19 mouse cellular contexts compared by ENCODE assay signal in genomic region chr12:15244966-15245365, GRCm38 (mm10).
"Had no signal": no experiment of that assay in that cellular context is flagged by ENCODE, and none has a peak within 500 bp of the region (broad histone marks: within the 10 kb centered on the region; RNA-seq: fewer than 3 reads in every experiment).

No protein-coding gene starts in this region.

- H3K27me3 ChIP-seq: midbrain, embryonic 12.5 days; neural tube, embryonic 13.5 days; neural tube, embryonic 15.5 days had no signal

- H3K9ac ChIP-seq: lung, embryonic 14.5 days; midbrain, embryonic 12.5 days; neural tube, embryonic 13.5 days; neural tube, embryonic 15.5 days had no signal

- H3K4me3 ChIP-seq: midbrain, embryonic 10.5 days; midbrain, embryonic 12.5 days; myocyte; neural tube, embryonic 13.5 days; neural tube, embryonic 15.5 days had no signal

- H3K4me1 ChIP-seq: midbrain, embryonic 10.5 days; midbrain, embryonic 12.5 days; neural tube, embryonic 13.5 days; neural tube, embryonic 15.5 days had no signal

- H3K4me2 ChIP-seq: lung, embryonic 14.5 days; midbrain, embryonic 12.5 days; neural tube, embryonic 13.5 days; neural tube, embryonic 15.5 days had no signal

- DNase-seq: lung, adult 18-20 months; lung, embryonic 14.5 days; lung, postnatal 10 days; lung, postnatal 4 days; midbrain, embryonic 14.5 days; retina, postnatal 1 day; right cerebral cortex, adult 18-20 months; right cerebral cortex, postnatal 25 days; right cerebral cortex, postnatal 4 days; spleen, adult 18-20 months; thymus, adult 18-20 months; thymus, postnatal 14 days; thymus, postnatal 36 days had no signal

- H3K9me3 ChIP-seq: midbrain, embryonic 10.5 days; midbrain, embryonic 12.5 days; neural tube, embryonic 13.5 days; neural tube, embryonic 15.5 days had no signal

- ATAC-seq: midbrain, embryonic 16.5 days had no signal

- H3K36me3 ChIP-seq: midbrain, embryonic 10.5 days; midbrain, embryonic 12.5 days; neural tube, embryonic 13.5 days; neural tube, embryonic 15.5 days had no signal

- H3K27ac ChIP-seq: midbrain, embryonic 10.5 days; midbrain, embryonic 12.5 days; neural tube, embryonic 13.5 days; neural tube, embryonic 15.5 days had no signal
